ENCODE assay signal across 14 mouse cellular contexts in genomic region chr11:104600675-104601074, GRCm38 (mm10). TPM values are rescaled to one million over a fixed set of nuclear protein-coding genes. Genes with fewer than 3 reads are reported as not detected.
"Had no signal": no experiment of that assay in that cellular context is flagged by ENCODE, and none has a peak within 500 bp of the region (broad histone marks: within the 10 kb centered on the region; RNA-seq: fewer than 3 reads in every experiment).

No protein-coding gene starts in this region.

- H3K27ac ChIP-seq: liver, embryonic 13.5 days; liver, embryonic 15.5 days; lung, embryonic 15.5 days; macrophage; midbrain, embryonic 12.5 days; midbrain, embryonic 15.5 days; neural tube, embryonic 12.5 days had no signal

- H3K9me3 ChIP-seq: liver, embryonic 13.5 days; liver, embryonic 15.5 days; lung, embryonic 15.5 days; midbrain, embryonic 12.5 days; midbrain, embryonic 15.5 days; neural tube, embryonic 12.5 days had no signal

- H3K36me3 ChIP-seq: liver, embryonic 13.5 days; liver, embryonic 15.5 days; lung, embryonic 15.5 days; midbrain, embryonic 12.5 days; midbrain, embryonic 15.5 days; neural tube, embryonic 12.5 days had no signal

- ATAC-seq: liver, postnatal 0 days; midbrain, embryonic 15.5 days had no signal

- H3K27me3 ChIP-seq: lung, embryonic 15.5 days; midbrain, embryonic 15.5 days; neural tube, embryonic 12.5 days had no signal

- H3K9ac ChIP-seq: liver, embryonic 13.5 days; liver, embryonic 15.5 days; liver, postnatal 0 days; lung, embryonic 15.5 days; midbrain, embryonic 12.5 days; midbrain, embryonic 15.5 days; neural tube, embryonic 12.5 days had no signal

- H3K4me2 ChIP-seq: liver, embryonic 13.5 days; liver, embryonic 15.5 days; lung, embryonic 15.5 days; midbrain, embryonic 12.5 days; midbrain, embryonic 15.5 days; neural tube, embryonic 12.5 days had no signal

- H3K4me1 ChIP-seq: liver, embryonic 13.5 days; liver, embryonic 15.5 days; midbrain, embryonic 15.5 days; neural tube, embryonic 12.5 days had no signal

- H3K4me3 ChIP-seq: liver, embryonic 13.5 days; liver, embryonic 15.5 days; lung, embryonic 15.5 days; midbrain, embryonic 12.5 days; midbrain, embryonic 15.5 days; neural tube, embryonic 12.5 days had no signal

- DNase-seq: liver, embryonic 13.5 days; liver, postnatal 0 days; lung, adult 2 months; lung, postnatal 10 days; right cerebral cortex, postnatal 14 days; thymus, adult 18-20 months; thymus, postnatal 25 days; thymus, postnatal 4 days had no signal

RNA-seq across cellular contexts. Expression of gene Myl4, which starts 50.2 kb away (rescaled TPM):
- polyA plus RNA-seq: macrophage had no signal
